Mouse (Mus musculus) liver, adult 2 months (tissue): ENCODE data around the gene Ccdc121. TPM values are rescaled to one million over a fixed set of nuclear protein-coding genes. Genes with fewer than 3 reads are reported as not detected.

Experiments
- DNase-seq: peaks from one replicate; pipeline ENCODE4 v3.0.0-alpha.2; 2011; ENCODE audit warnings: low read depth, low spot score; ENCODE audit errors: extremely low read depth
- H3K27ac ChIP-seq: fragments of 200-500 bp; replicated peaks from 2 replicates; pipeline ENCODE4 v1.5.1; 2012; ENCODE audit warnings: low read depth, mild to moderate bottlenecking, control low read depth, inconsistent platforms, low read length; ENCODE audit not compliant: insufficient read depth
- H3K27me3 ChIP-seq: fragments of 200-500 bp; 2 replicates; pipeline ENCODE4 v1.6.1; 2012; ENCODE audit warnings: mild to moderate bottlenecking, moderate library complexity, low read length, inconsistent platforms; ENCODE audit not compliant: control insufficient read depth, insufficient read depth
- H3K36me3 ChIP-seq: fragments of 200-500 bp; 2 replicates; pipeline ENCODE4 v1.6.1; 2012; ENCODE audit warnings: low read length, inconsistent platforms; ENCODE audit not compliant: control insufficient read depth, insufficient read depth
- H3K4me1 ChIP-seq: fragments of 200-500 bp; 2 replicates; pipeline ENCODE4 v1.6.1; 2011; ENCODE audit warnings: low read length; ENCODE audit not compliant: control insufficient read depth, insufficient read depth
- H3K4me3 ChIP-seq: fragments of 200-500 bp; 2 replicates; pipeline ENCODE4 v1.5.1; 2011; ENCODE audit warnings: low read depth, mild to moderate bottlenecking, control low read depth, low read length, moderate library complexity; ENCODE audit not compliant: insufficient read depth
- H3K79me2 ChIP-seq: fragments of 200-500 bp; 2 replicates; pipeline ENCODE4 v1.6.1; 2012; ENCODE audit warnings: inconsistent platforms, mild to moderate bottlenecking, low read length, moderate library complexity; ENCODE audit not compliant: control insufficient read depth, insufficient read depth
- H3K9ac ChIP-seq: fragments of 200-500 bp; 2 replicates; pipeline ENCODE4 v1.6.1; 2012; ENCODE audit warnings: low read depth, mild to moderate bottlenecking, control low read depth, inconsistent platforms, low read length
- CTCF ChIP-seq: fragments of 200-500 bp; IDR thresholded peaks from 2 replicates; pipeline ENCODE4 v1.5.1; 2011; ENCODE audit warnings: low read depth, low read length, control low read depth
- POLR2A ChIP-seq: fragments of 200-500 bp; IDR thresholded peaks from 2 replicates; pipeline ENCODE4 v1.6.1; 2011; ENCODE audit warnings: low read length, control low read depth; ENCODE audit not compliant: insufficient read depth; ENCODE audit errors: extremely low read depth
- WGBS: fragments of 180-500 bp; shearing (Covaris S2); methylation state at CpG from one replicate; pipeline ENCODE4 v1.1.7; 2018; 5-methylcytosine and 5-hydroxymethylcytosine counted together
- polyA plus RNA-seq: library from polyadenylated mRNA; depleted of rRNA; stranded (reverse); fragments of >200 nt; gene quantifications from 2 replicates; pipeline ENCODE4 v1.2.3, GENCODE M21; 2012
- total RNA-seq: library from RNA; depleted of rRNA; stranded (reverse); fragments of >200 nt; gene quantifications from 2 replicates; pipeline ENCODE4 v1.2.3, GENCODE M21; 2014

The Ccdc121 gene
- total and polyA plus RNA-seq, 2 experiments: not detected

GRCm38 (mm10) chr1:181476557-181476956, 34.7 kb downstream of the Ccdc121 start:
- H3K4me1 ChIP-seq: peaks cover 5% of the 10 kb centered on the region
- no peaks in the 10 kb centered on the region for H3K27me3 ChIP-seq
- no peaks in the 10 kb centered on the region for H3K79me2 ChIP-seq
- TF ChIP-seq CTCF: no peak
- TF ChIP-seq POLR2A: no peak
- H3K9ac ChIP-seq: no peak overlapping the region
- no peak for DNase-seq
- H3K36me3 ChIP-seq: no peaks in the 10 kb centered on the region
- no peak overlapping the region for H3K27ac ChIP-seq
- no peak overlapping the region for H3K4me3 ChIP-seq
- 43% methylated on average over 6 of the region's 6 CpGs for WGBS

DNA sequence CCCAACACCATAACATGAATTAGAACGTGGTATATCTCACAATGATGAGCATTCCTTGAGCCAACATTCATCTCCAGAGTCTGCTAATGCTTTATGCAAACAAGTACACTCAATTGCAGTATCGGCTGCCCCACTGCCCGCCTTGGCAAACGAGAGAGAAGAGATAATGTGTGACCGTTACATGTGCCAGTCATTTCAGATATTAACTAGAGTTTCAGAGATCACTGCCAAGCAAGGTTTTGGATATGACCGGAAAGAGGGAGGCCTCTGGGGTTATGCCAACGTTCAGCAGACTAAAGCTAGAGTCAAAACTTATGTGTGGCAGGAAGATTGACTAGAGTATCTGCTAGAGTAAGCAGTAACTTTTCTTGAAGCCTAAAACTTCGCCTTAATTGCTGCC, 35.1 kb downstream of the Ccdc121 start:
- DNase-seq: peak; percentile 93
- no peak for TF ChIP-seq POLR2A
- no peak for TF ChIP-seq CTCF
- Histone ChIP-seq H3K36me3 (no peaks in the 10 kb centered on the region), H3K79me2 (no peaks in the 10 kb centered on the region), H3K9ac (no peak overlapping the region), H3K27ac (no peak overlapping the region), H3K27me3 (no peaks in the 10 kb centered on the region), H3K4me1 (peaks cover 5% of the 10 kb centered on the region), H3K4me3 (no peak overlapping the region)
- 21% methylated on average over 8 of the region's 8 CpGs for WGBS

- Histone ChIP-seq H3K9ac (no peak overlapping the region), H3K4me3 (no peak overlapping the region), H3K4me1 (peaks cover 8% of the 10 kb centered on the region; the same call in 1 of the 2 replicates), H3K36me3 (no peaks in the 10 kb centered on the region), H3K79me2 (no peaks in the 10 kb centered on the region), H3K27ac (no peak overlapping the region), H3K27me3 (no peaks in the 10 kb centered on the region)
- TF ChIP-seq CTCF (no peak), POLR2A (no peak)
- no peak for DNase-seq
- WGBS: 79% methylated on average over 8 of the region's 8 CpGs
These were observed 41.8 kb downstream of the Ccdc121 start for GRCm38 (mm10) chr1:181469415-181469814.

- WGBS: 31% methylated on average over 6 of the region's 6 CpGs
- Histone ChIP-seq H3K79me2 (no peaks in the 10 kb centered on the region), H3K27me3 (no peaks in the 10 kb centered on the region), H3K4me1 (peaks cover 8% of the 10 kb centered on the region; the same call in 1 of the 2 replicates), H3K4me3 (no peak overlapping the region), H3K27ac (no peak overlapping the region), H3K9ac (no peak overlapping the region), H3K36me3 (no peaks in the 10 kb centered on the region)
- DNase-seq: peak; percentile 89
- TF ChIP-seq CTCF: no peak
- TF ChIP-seq POLR2A: no peak
These were observed 44.0 kb downstream of the Ccdc121 start for GRCm38 (mm10) chr1:181467321-181467670.

- no peak for TF ChIP-seq POLR2A
- TF ChIP-seq CTCF: no peak
These were observed 44.5 kb downstream of the Ccdc121 start for GRCm38 (mm10) chr1:181466601-181467320.

GRCm38 (mm10) chr1:181466040-181466439, 45.2 kb downstream of the Ccdc121 start:
- WGBS: 67% methylated on average over 6 of the region's 6 CpGs
- Histone ChIP-seq H3K4me1 (peaks cover 8% of the 10 kb centered on the region; the same call in 1 of the 2 replicates), H3K36me3 (no peaks in the 10 kb centered on the region), H3K27ac (no peak overlapping the region), H3K79me2 (no peaks in the 10 kb centered on the region), H3K4me3 (no peak overlapping the region), H3K27me3 (no peaks in the 10 kb centered on the region), H3K9ac (no peak overlapping the region)
- peak; percentile 37 for DNase-seq
- TF ChIP-seq CTCF (no peak), POLR2A (no peak)

More at GRCm38 (mm10) chr1:181466601-181467320, 44.5 kb downstream of the Ccdc121 start:
- no peak for DNase-seq
- 72% methylated on average over 17 of the region's 17 CpGs for WGBS
- Histone ChIP-seq H3K36me3 (no peaks in the 10 kb centered on the region), H3K9ac (no peak overlapping the region), H3K4me3 (no peak overlapping the region), H3K27me3 (no peaks in the 10 kb centered on the region), H3K79me2 (no peaks in the 10 kb centered on the region), H3K27ac (no peak overlapping the region), H3K4me1 (peaks cover 8% of the 10 kb centered on the region; the same call in 1 of the 2 replicates)
